Comparison of ENCODE assay signal across 19 mouse cellular contexts in the genomic region with DNA sequence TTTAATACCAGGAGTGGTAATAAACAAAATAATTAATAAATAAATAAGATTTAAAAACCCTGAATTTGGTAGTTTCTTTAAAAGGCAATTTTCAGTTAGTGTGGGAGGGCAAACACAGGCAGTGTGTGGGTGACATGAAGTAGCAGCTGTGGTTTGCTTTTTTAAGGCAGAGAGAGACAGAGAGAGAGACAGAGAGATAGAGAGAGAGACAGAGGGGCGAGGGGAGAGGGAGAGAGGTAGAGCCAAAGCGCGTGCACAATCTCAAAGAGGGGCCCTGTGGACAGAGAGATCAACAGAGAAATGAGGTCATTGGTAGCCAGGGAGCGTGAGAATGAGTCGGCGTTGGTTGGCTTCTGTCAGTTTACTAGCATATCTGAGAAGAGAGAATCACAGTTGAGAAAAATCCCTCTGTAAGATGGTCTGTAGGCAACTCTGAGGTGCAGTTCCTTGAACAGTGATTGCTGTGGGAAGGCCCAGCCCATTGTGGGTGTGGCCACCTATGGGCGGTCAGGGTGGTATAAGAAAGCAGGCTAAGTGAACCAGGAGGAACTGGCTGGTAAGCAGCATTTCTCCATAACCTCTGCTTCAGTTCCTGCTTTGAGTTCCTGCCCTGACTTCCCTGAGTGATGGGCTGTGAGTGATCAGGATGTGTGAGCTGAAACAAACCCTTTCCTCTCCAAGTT. TPM values are rescaled to one million over a fixed set of nuclear protein-coding genes. Genes with fewer than 3 reads are reported as not detected.
DNase-seq lines count a peak whose midpoint lies in the region; ATAC-seq and TF ChIP-seq lines count a peak whose summit lies in the region.
"Had no signal": no experiment of that assay in that cellular context is flagged by ENCODE, and none has a peak within 500 bp of the region (broad histone marks: within the 10 kb centered on the region; RNA-seq: fewer than 3 reads in every experiment).

No protein-coding gene starts in this region.

- no peak overlapping the region for H3K27ac ChIP-seq in heart, embryonic 12.5 days (ENCODE audit: poor library complexity, severe bottlenecking)
- H3K27ac ChIP-seq in heart, adult 2 months: no peak overlapping the region
- H3K27ac ChIP-seq in stomach, embryonic 14.5 days (ENCODE audit: low read length): no peak overlapping the region
- no peak overlapping the region for H3K27ac ChIP-seq in neural tube, embryonic 15.5 days (replicated peaks)
- H3K27ac ChIP-seq: hindbrain, embryonic 14.5 days had no signal

- no peaks in the 10 kb centered on the region for H3K27me3 ChIP-seq in heart, embryonic 12.5 days (replicated peaks)
- H3K27me3 ChIP-seq in heart, adult 2 months (ENCODE audit: control insufficient read depth, insufficient read depth, low read length): no peaks in the 10 kb centered on the region
- H3K27me3 ChIP-seq in stomach, embryonic 14.5 days (ENCODE audit: control insufficient read depth, insufficient read depth, low read length): no peaks in the 10 kb centered on the region
- H3K27me3 ChIP-seq in neural tube, embryonic 15.5 days (replicated peaks): no peaks in the 10 kb centered on the region

- intact Hi-C loops in heart, adult 2 months (cut with DNase I): no loop called here

- WGBS in heart, embryonic 12.5 days: 47% methylated on average over 7 of the region's 7 CpGs
- 55% methylated on average over 7 of the region's 7 CpGs for WGBS in heart, adult 2 months
- 57% methylated on average over 7 of the region's 7 CpGs for WGBS in stomach, embryonic 14.5 days
- 69% methylated on average over 7 of the region's 7 CpGs for WGBS in neural tube, embryonic 15.5 days

- no peak for DNase-seq in heart, adult 2 months
- DNase-seq in right cerebral cortex, adult 18-20 months: peak; percentile 6
- DNase-seq in right cerebral cortex, postnatal 25 days: no peak
- DNase-seq: adrenal gland, postnatal 25 days; B cell, adult 2 months; cerebellum, adult 11-12 months; kidney, postnatal 36 days; lung, adult 2 months; midbrain, embryonic 14.5 days had no signal

- TF ChIP-seq POLR2A in heart, adult 2 months (IDR thresholded peaks at IDR 0.05; ENCODE audit: insufficient read depth, low read depth, low read length): no peak

- H3K36me3 ChIP-seq in heart, embryonic 12.5 days: no peaks in the 10 kb centered on the region
- no peaks in the 10 kb centered on the region for H3K36me3 ChIP-seq in heart, adult 2 months (ENCODE audit: control insufficient read depth, insufficient read depth, low read length)
- no peaks in the 10 kb centered on the region for H3K36me3 ChIP-seq in stomach, embryonic 14.5 days (ENCODE audit: control insufficient read depth, insufficient read depth, low read length)
- no peaks in the 10 kb centered on the region for H3K36me3 ChIP-seq in neural tube, embryonic 15.5 days

- TF ChIP-seq EP300 in heart, adult 2 months (IDR thresholded peaks at IDR 0.05; ENCODE audit: insufficient read depth, low read depth, low read length): no peak

- H3K4me2 ChIP-seq in heart, embryonic 12.5 days: 0 out of 2 replicates have a peak overlapping the region, but pooled peaks have one; percentile 2
- no peak overlapping the region for H3K4me2 ChIP-seq in stomach, embryonic 14.5 days (replicated peaks; ENCODE audit: low read depth, low read length)
- no peak overlapping the region for H3K4me2 ChIP-seq in neural tube, embryonic 15.5 days
- H3K4me2 ChIP-seq: hindbrain, embryonic 14.5 days had no signal

- H3K4me3 ChIP-seq in heart, embryonic 12.5 days: no peak overlapping the region
- H3K4me3 ChIP-seq in heart, adult 2 months: no peak overlapping the region
- H3K4me3 ChIP-seq in stomach, embryonic 14.5 days (ENCODE audit: low read depth, low read length): no peak overlapping the region
- H3K4me3 ChIP-seq in neural tube, embryonic 15.5 days (replicated peaks): no peak overlapping the region
- H3K4me3 ChIP-seq: erythroblast, embryonic 14.5 days had no signal

- no peak for TF ChIP-seq CTCF in heart, adult 2 months (IDR thresholded peaks at IDR 0.05)

- H3K79me2 ChIP-seq in heart, adult 2 months (replicated peaks; ENCODE audit: control insufficient read depth, insufficient read depth, low read length): no peaks in the 10 kb centered on the region

- H3K4me1 ChIP-seq in heart, embryonic 12.5 days (replicated peaks): 0 out of 2 replicates have a peak, but pooled peaks cover 4% of the 10 kb centered on the region
- H3K4me1 ChIP-seq in heart, adult 2 months (ENCODE audit: control insufficient read depth, insufficient read depth, low read length): no peaks in the 10 kb centered on the region
- no peaks in the 10 kb centered on the region for H3K4me1 ChIP-seq in stomach, embryonic 14.5 days (ENCODE audit: control insufficient read depth, insufficient read depth, low read length)
- H3K4me1 ChIP-seq in neural tube, embryonic 15.5 days: peaks cover 5% of the 10 kb centered on the region; the same call in 1 of the 2 replicates

- H3K9me3 ChIP-seq in heart, embryonic 12.5 days (replicated peaks): 0 out of 2 replicates have a peak, but pooled peaks cover 2% of the 10 kb centered on the region
- no peaks in the 10 kb centered on the region for H3K9me3 ChIP-seq in stomach, embryonic 14.5 days (ENCODE audit: control insufficient read depth, low read depth, low read length)
- no peaks in the 10 kb centered on the region for H3K9me3 ChIP-seq in neural tube, embryonic 15.5 days (replicated peaks)

- ATAC-seq in heart, embryonic 12.5 days (ENCODE audit: insufficient number of reproducible peaks, low FRiP score): no peak
- ATAC-seq in granulocyte monocyte progenitor cell, adult 5-6 weeks (replicated peaks; ENCODE audit: poor library complexity, severe bottlenecking): peak; percentile 84
- ATAC-seq in stomach, embryonic 14.5 days (ENCODE audit: insufficient number of reproducible peaks, insufficient read depth, low FRiP score, low read depth): peak; percentile 28; the same call in 1 of the 2 replicates
- ATAC-seq in CD4-positive, CD25-positive, alpha-beta regulatory T cell, adult 4 months: no peak
- ATAC-seq in neural tube, embryonic 15.5 days (ENCODE audit: low FRiP score): no peak

- H3K9ac ChIP-seq in heart, embryonic 12.5 days: no peak overlapping the region
- no peak overlapping the region for H3K9ac ChIP-seq in heart, adult 2 months (ENCODE audit: low read depth, low read length)
- H3K9ac ChIP-seq in stomach, embryonic 14.5 days (replicated peaks; ENCODE audit: low read depth, low read length): no peak overlapping the region
- no peak overlapping the region for H3K9ac ChIP-seq in neural tube, embryonic 15.5 days (replicated peaks)
- H3K9ac ChIP-seq: hindbrain, embryonic 14.5 days had no signal

RNA-seq across cellular contexts. Expression of a gene that starts 17.5 kb away (rescaled TPM):
- polyA plus RNA-seq in heart, embryonic 12.5 days (2016; fragmentation: Nextera tagmentation; extraction: Ambion mirVana): 0.40 TPM in 1 of 2 replicates, not detected in the other
- under 1 TPM; 0.09 to 0.39 TPM for total RNA-seq in heart, adult 2 months (2021)
- 0.50 and 1.0 TPM in 2 replicates for polyA plus RNA-seq in heart, adult 2 months (2012; rRNA removed)
- total RNA-seq in granulocyte monocyte progenitor cell, adult 5-6 weeks (2014; fragmentation: Nextera tagmentation): not detected in 2 replicates
- total RNA-seq in granulocyte monocyte progenitor cell, adult 5-6 weeks (2017): not detected in 2 replicates
- not detected in 2 replicates for polyA plus RNA-seq in stomach, embryonic 14.5 days (2014; fragmentation: Nextera tagmentation; extraction: Ambion mirVana)
- polyA plus RNA-seq in CD4-positive, CD25-positive, alpha-beta regulatory T cell, adult 4 months (2017; shearing (Covaris generic)): not detected
- polyA plus RNA-seq in neural tube, embryonic 15.5 days (2015; fragmentation: Nextera tagmentation; extraction: Ambion mirVana): 0.38 TPM in 1 of 2 replicates, not detected in the other
- total RNA-seq: left cerebral cortex, postnatal 36 days had no signal
- polyA plus RNA-seq: erythroblast, embryonic 14.5 days; heart, embryonic 14.5 days; midbrain, embryonic 14.5 days; neural tube, embryonic 14.5 days had no signal

RNA-seq across cellular contexts. Expression of a gene that starts 42.2 kb away (rescaled TPM):
- 0.64 and 0.71 TPM in 2 replicates for polyA plus RNA-seq in heart, embryonic 12.5 days (2016; fragmentation: Nextera tagmentation; extraction: Ambion mirVana)
- total RNA-seq in heart, adult 2 months (2021): not detected
- polyA plus RNA-seq in heart, adult 2 months (2012; rRNA removed): 0.18 and 0.25 TPM in 2 replicates
- not detected in 2 replicates for total RNA-seq in granulocyte monocyte progenitor cell, adult 5-6 weeks (2014; fragmentation: Nextera tagmentation)
- 0.09 TPM in 1 of 2 replicates, not detected in the other for total RNA-seq in granulocyte monocyte progenitor cell, adult 5-6 weeks (2017)
- polyA plus RNA-seq in stomach, embryonic 14.5 days (2014; fragmentation: Nextera tagmentation; extraction: Ambion mirVana): 1.0 and 1.3 TPM in 2 replicates
- polyA plus RNA-seq in CD4-positive, CD25-positive, alpha-beta regulatory T cell, adult 4 months (2017; shearing (Covaris generic)): under 1 TPM; 0.87 to 0.93 TPM
- polyA plus RNA-seq in neural tube, embryonic 15.5 days (2015; fragmentation: Nextera tagmentation; extraction: Ambion mirVana): 1.2 and 1.5 TPM in 2 replicates
- polyA plus RNA-seq: erythroblast, embryonic 14.5 days; heart, embryonic 14.5 days had no signal

RNA-seq across cellular contexts. Expression of a gene that starts 52.3 kb away (rescaled TPM):
- 777 and 782 TPM in 2 replicates for polyA plus RNA-seq in heart, embryonic 12.5 days (2016; fragmentation: Nextera tagmentation; extraction: Ambion mirVana)
- 1,000 to 10,000 TPM; 2,754 to 3,232 TPM for total RNA-seq in heart, adult 2 months (2021)
- 2,197 and 2,972 TPM in 2 replicates for polyA plus RNA-seq in heart, adult 2 months (2012; rRNA removed)
- total RNA-seq in granulocyte monocyte progenitor cell, adult 5-6 weeks (2014; fragmentation: Nextera tagmentation): 64.1 and 67.3 TPM in 2 replicates
- total RNA-seq in granulocyte monocyte progenitor cell, adult 5-6 weeks (2017): 41.2 and 42.4 TPM in 2 replicates
- 227 and 237 TPM in 2 replicates for polyA plus RNA-seq in stomach, embryonic 14.5 days (2014; fragmentation: Nextera tagmentation; extraction: Ambion mirVana)
- 100 to 1,000 TPM in 1 of 2 experiments, 10 to 100 TPM in 1; 95.9 to 136 TPM for polyA plus RNA-seq in CD4-positive, CD25-positive, alpha-beta regulatory T cell, adult 4 months (2017; shearing (Covaris generic))
- polyA plus RNA-seq in neural tube, embryonic 15.5 days (2015; fragmentation: Nextera tagmentation; extraction: Ambion mirVana): 526 and 576 TPM in 2 replicates
- polyA plus RNA-seq: erythroblast, embryonic 14.5 days had no signal

Comparison
In these comparisons a context has a peak if more than half of its experiments do, and no peak if none do; other contexts are left out.
1. ATAC-seq: peak in granulocyte monocyte progenitor cell, adult 5-6 weeks (single experiment) and stomach, embryonic 14.5 days (single experiment); none in heart, embryonic 12.5 days (single experiment), CD4-positive, CD25-positive, alpha-beta regulatory T cell, adult 4 months (single experiment) and neural tube, embryonic 15.5 days (single experiment).